ENCODE assay signal across 8 mouse cellular contexts in genomic region chr3:69289833-69290232, GRCm38 (mm10). TPM values are rescaled to one million over a fixed set of nuclear protein-coding genes. Genes with fewer than 3 reads are reported as not detected.
DNase-seq lines count a peak whose midpoint lies in the region; ATAC-seq and TF ChIP-seq lines count a peak whose summit lies in the region.

No protein-coding gene starts in this region.

- no peak for TF ChIP-seq CTCF in intestine, postnatal 0 days (IDR thresholded peaks at IDR 0.05; ENCODE audit: low read depth)

- ATAC-seq in intestine, postnatal 0 days, result no peak

- H3K4me2 ChIP-seq in intestine, postnatal 0 days (replicated peaks; ENCODE audit: low read depth), result no peak overlapping the region

- no peak overlapping the region for H3K9ac ChIP-seq in intestine, postnatal 0 days (ENCODE audit: low read depth, low read length)

- DNase-seq in heart, adult 18-20 months, result peak; percentile 5 to 22
- DNase-seq in heart, adult 9 months (ENCODE audit: low spot score in 2 of 2), result no peak
- DNase-seq in T-cell, adult 2 months (ENCODE audit: low spot score), result peak; percentile 88
- peak; percentile 42 for DNase-seq in gastrocnemius, adult 18-20 months (ENCODE audit: low spot score)
- DNase-seq in left cerebral cortex, postnatal 14 days (ENCODE audit: low spot score in 2 of 2), result peak; percentile 58 to 62
- peak; percentile 51 for DNase-seq in retina, postnatal 1 day
- no peak for DNase-seq in Muller cell, postnatal 12 days (ENCODE audit: inconsistent ontology term)

- no peaks in the 10 kb centered on the region for H3K27me3 ChIP-seq in intestine, postnatal 0 days (replicated peaks; ENCODE audit: control insufficient read depth, insufficient read depth, low read length)

- WGBS in intestine, postnatal 0 days, result 80% methylated on average over 14 of the region's 14 CpGs

- no peak overlapping the region for H3K27ac ChIP-seq in intestine, postnatal 0 days (ENCODE audit: low read depth, low read length)

- H3K36me3 ChIP-seq in intestine, postnatal 0 days (ENCODE audit: control insufficient read depth, insufficient read depth), result no peaks in the 10 kb centered on the region

- intact Hi-C loops in left cerebral cortex, postnatal 14 days (cut with DNase I), result no loop called here

- no peaks in the 10 kb centered on the region for H3K9me3 ChIP-seq in intestine, postnatal 0 days (ENCODE audit: control insufficient read depth)

- H3K4me1 ChIP-seq in intestine, postnatal 0 days (replicated peaks; ENCODE audit: control insufficient read depth, insufficient read depth, low read length), result no peaks in the 10 kb centered on the region

- no peak overlapping the region for H3K4me3 ChIP-seq in intestine, postnatal 0 days (ENCODE audit: low read depth, low read length)

RNA-seq across cellular contexts. Expression of gene Ppm1l, which starts 26.8 kb away (rescaled TPM):
- 10 to 100 TPM; 29.2 TPM for total RNA-seq in heart, adult 18-20 months (2021)
- 100 to 1,000 TPM in 1 of 2 experiments, 10 to 100 TPM in 1; 96.4 to 102 TPM for total RNA-seq in gastrocnemius, adult 18-20 months (2021)
- total RNA-seq in left cerebral cortex, postnatal 14 days (2021), result 10 to 100 TPM; 78.5 to 82.1 TPM
- 2.8 and 3.0 TPM in 2 replicates for polyA plus RNA-seq in intestine, postnatal 0 days (2015; fragmentation: Nextera tagmentation; extraction: Ambion mirVana)

Comparison
In these comparisons a context has a peak if more than half of its experiments do, and no peak if none do; other contexts are left out.
1. DNase-seq: peak in heart, adult 18-20 months (2 of 2), T-cell, adult 2 months (single experiment), gastrocnemius, adult 18-20 months (single experiment), left cerebral cortex, postnatal 14 days (2 of 2) and retina, postnatal 1 day (single experiment); none in heart, adult 9 months (0 of 2) and Muller cell, postnatal 12 days (single experiment).